23 mouse cellular contexts compared by ENCODE assay signal in the genomic region with DNA sequence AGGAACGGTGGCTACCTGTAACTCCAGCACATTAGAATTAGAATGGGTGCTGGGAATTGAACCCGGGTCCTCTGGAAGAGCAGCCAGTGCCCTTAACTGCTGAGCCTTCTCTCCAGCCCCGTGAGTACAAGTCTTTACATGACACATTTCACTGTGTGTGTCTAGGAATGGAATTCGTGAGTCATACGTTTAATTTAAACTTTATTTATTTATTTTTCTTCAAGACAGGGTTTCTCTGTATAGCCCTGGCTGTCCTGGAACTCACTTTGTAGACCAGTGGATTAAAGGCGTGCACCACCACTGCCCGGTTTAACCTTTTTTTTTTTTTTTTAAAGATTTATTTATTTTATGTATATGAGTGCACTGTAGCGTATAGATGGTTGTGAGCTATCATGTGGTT. TPM values are rescaled to one million over a fixed set of nuclear protein-coding genes. Genes with fewer than 3 reads are reported as not detected.
DNase-seq lines count a peak whose midpoint lies in the region; ATAC-seq and TF ChIP-seq lines count a peak whose summit lies in the region.
"Had no signal": no experiment of that assay in that cellular context is flagged by ENCODE, and none has a peak within 500 bp of the region (broad histone marks: within the 10 kb centered on the region; RNA-seq: fewer than 3 reads in every experiment).

No protein-coding gene starts in this region.

- no peak for TF ChIP-seq CTCF in heart, postnatal 0 days (IDR thresholded peaks at IDR 0.05; ENCODE audit: low read depth)

- no peak for DNase-seq in heart, postnatal 0 days (ENCODE audit: low spot score)
- peak; percentile 64 for DNase-seq in 3T3-L1 (ENCODE audit: low read depth, low spot score)
- DNase-seq in R1 (ENCODE audit: low read depth, low spot score): peak; percentile 19
- DNase-seq in hindbrain, embryonic 11.5 days (ENCODE audit: low spot score): no peak
- DNase-seq: adrenal gland, postnatal 14 days; cerebellum, adult 11 months; cerebellum, adult 2 months; cerebellum, adult 9-11 months; cerebellum, postnatal 36 days; forebrain, postnatal 0 days; gastrocnemius, adult 2 months; gastrocnemius, postnatal 14 days; heart, postnatal 14 days; heart, postnatal 4 days had no signal

- H3K9ac ChIP-seq in heart, postnatal 0 days (replicated peaks; ENCODE audit: low read depth, low read length): no peak overlapping the region
- H3K9ac ChIP-seq in heart, embryonic 11.5 days (ENCODE audit: low read depth, low read length): no peak overlapping the region
- H3K9ac ChIP-seq in hindbrain, embryonic 11.5 days (ENCODE audit: low read depth, low read length): no peak overlapping the region
- H3K9ac ChIP-seq: forebrain, postnatal 0 days; heart, embryonic 12.5 days; heart, embryonic 15.5 days; hindbrain, embryonic 12.5 days; hindbrain, embryonic 15.5 days had no signal

- H3K4me3 ChIP-seq in heart, postnatal 0 days (ENCODE audit: low read depth, low read length): no peak overlapping the region
- no peak overlapping the region for H3K4me3 ChIP-seq in heart, embryonic 11.5 days (ENCODE audit: low read depth, low read length)
- no peak overlapping the region for H3K4me3 ChIP-seq in hindbrain, embryonic 11.5 days (ENCODE audit: low read depth, low read length)
- H3K4me3 ChIP-seq: gastrocnemius, adult 2 months; heart, embryonic 12.5 days; heart, embryonic 15.5 days; hindbrain, embryonic 12.5 days; hindbrain, embryonic 15.5 days had no signal

- peaks cover 78% of the 10 kb centered on the region for H3K36me3 ChIP-seq in heart, postnatal 0 days (replicated peaks; ENCODE audit: control insufficient read depth, insufficient read depth, low read length)
- H3K36me3 ChIP-seq in heart, embryonic 11.5 days (ENCODE audit: control insufficient read depth, insufficient read depth, low read length): peaks cover 58% of the 10 kb centered on the region
- peaks cover 17% of the 10 kb centered on the region; the same call in 1 of the 2 replicates for H3K36me3 ChIP-seq in hindbrain, embryonic 11.5 days (ENCODE audit: control insufficient read depth, insufficient read depth, low read length)

- no peak for TF ChIP-seq EP300 in heart, postnatal 0 days (IDR thresholded peaks at IDR 0.05; ENCODE audit: low read depth)

- H3K4me1 ChIP-seq in heart, postnatal 0 days (ENCODE audit: control insufficient read depth, insufficient read depth): peaks cover 6% of the 10 kb centered on the region; the same call in 1 of the 2 replicates
- no peaks in the 10 kb centered on the region for H3K4me1 ChIP-seq in heart, embryonic 11.5 days (ENCODE audit: control insufficient read depth, insufficient read depth, low read length)
- H3K4me1 ChIP-seq in hindbrain, embryonic 11.5 days (replicated peaks; ENCODE audit: control insufficient read depth, insufficient read depth, low read length): no peaks in the 10 kb centered on the region
- H3K4me1 ChIP-seq: hindbrain, embryonic 12.5 days; hindbrain, embryonic 15.5 days had no signal

- no peak overlapping the region for H3K4me2 ChIP-seq in heart, postnatal 0 days (ENCODE audit: low read depth, low read length)
- H3K4me2 ChIP-seq in heart, embryonic 11.5 days: no peak overlapping the region
- no peak overlapping the region for H3K4me2 ChIP-seq in hindbrain, embryonic 11.5 days (replicated peaks; ENCODE audit: low read depth, low read length)
- H3K4me2 ChIP-seq: heart, embryonic 12.5 days; heart, embryonic 15.5 days; hindbrain, embryonic 12.5 days; hindbrain, embryonic 15.5 days had no signal

- no peak for ATAC-seq in heart, postnatal 0 days (ENCODE audit: insufficient read depth, low read depth)
- no peak for ATAC-seq in heart, embryonic 11.5 days (replicated peaks; ENCODE audit: insufficient number of reproducible peaks, low FRiP score, low TSS enrichment)
- no peak for ATAC-seq in hindbrain, embryonic 11.5 days (ENCODE audit: low FRiP score)
- no peak for ATAC-seq in megakaryocyte, adult 5-6 weeks (ENCODE audit: poor library complexity, severe bottlenecking)
- ATAC-seq: CD4-positive, CD25-positive, alpha-beta regulatory T cell, adult 4 months; forebrain, embryonic 14.5 days; forebrain, postnatal 0 days; intestine, postnatal 0 days had no signal

- no peaks in the 10 kb centered on the region for H3K9me3 ChIP-seq in heart, postnatal 0 days (replicated peaks; ENCODE audit: control insufficient read depth, low read length)
- H3K9me3 ChIP-seq in heart, embryonic 11.5 days (replicated peaks; ENCODE audit: control insufficient read depth, low read length): no peaks in the 10 kb centered on the region
- H3K9me3 ChIP-seq in hindbrain, embryonic 11.5 days (ENCODE audit: control insufficient read depth, low read length): no peaks in the 10 kb centered on the region
- H3K9me3 ChIP-seq: heart, embryonic 12.5 days; heart, embryonic 15.5 days; hindbrain, embryonic 12.5 days; hindbrain, embryonic 15.5 days had no signal

- peak overlapping the region; percentile 34; the same call in 1 of the 2 replicates for H3K27ac ChIP-seq in heart, postnatal 0 days (ENCODE audit: low read depth)
- no peak overlapping the region for H3K27ac ChIP-seq in heart, embryonic 11.5 days (ENCODE audit: low read depth, low read length)
- no peak overlapping the region for H3K27ac ChIP-seq in hindbrain, embryonic 11.5 days (ENCODE audit: low read depth, low read length)
- H3K27ac ChIP-seq: gastrocnemius, adult 2 months; heart, embryonic 15.5 days; hindbrain, embryonic 12.5 days; hindbrain, embryonic 15.5 days had no signal

- no peaks in the 10 kb centered on the region for H3K27me3 ChIP-seq in heart, postnatal 0 days (ENCODE audit: control insufficient read depth, insufficient read depth, low read length)
- no peaks in the 10 kb centered on the region for H3K27me3 ChIP-seq in heart, embryonic 11.5 days (ENCODE audit: control insufficient read depth, insufficient read depth, low read length)
- H3K27me3 ChIP-seq in hindbrain, embryonic 11.5 days (ENCODE audit: control insufficient read depth, insufficient read depth, low read length): no peaks in the 10 kb centered on the region
- H3K27me3 ChIP-seq: heart, embryonic 12.5 days; heart, embryonic 15.5 days; hindbrain, embryonic 12.5 days; hindbrain, embryonic 15.5 days had no signal

- whole genome bisulfite sequencing in heart, postnatal 0 days: 80% methylated on average over 8 of the region's 8 CpGs
- WGBS in heart, embryonic 11.5 days (ENCODE audit: insufficient replicate concordance): 90% methylated on average over 8 of the region's 8 CpGs
- WGBS in hindbrain, embryonic 11.5 days: 94% methylated on average over 8 of the region's 8 CpGs

RNA-seq across cellular contexts. Expression of a gene that starts 11.4 kb away (rescaled TPM):
- total RNA-seq in heart, postnatal 0 days (2014; rRNA removed; ENCODE audit: low replicate concordance): 38.3 and 39.3 TPM in 2 replicates
- 9.5 and 13.6 TPM in 2 replicates for polyA plus RNA-seq in heart, postnatal 0 days (2015; fragmentation: Nextera tagmentation; extraction: Ambion mirVana)
- polyA plus RNA-seq in heart, embryonic 11.5 days (2014; fragmentation: Nextera tagmentation; extraction: Ambion mirVana): 28.8 and 30.4 TPM in 2 replicates
- 15.0 and 18.0 TPM in 2 replicates for polyA plus RNA-seq in hindbrain, embryonic 11.5 days (2014; fragmentation: Nextera tagmentation; extraction: Ambion mirVana)
- total RNA-seq in megakaryocyte, adult 5-6 weeks (2015): 4.9 and 7.0 TPM in 2 replicates
- 14.6 and 15.1 TPM in 2 replicates for total RNA-seq in megakaryocyte, adult 5-6 weeks (2017)

RNA-seq across cellular contexts. Expression of a gene that starts 41.2 kb away (rescaled TPM):
- 2.0 and 3.2 TPM in 2 replicates for total RNA-seq in heart, postnatal 0 days (2014; rRNA removed; ENCODE audit: low replicate concordance)
- 5.4 and 5.5 TPM in 2 replicates for polyA plus RNA-seq in heart, postnatal 0 days (2015; fragmentation: Nextera tagmentation; extraction: Ambion mirVana)
- 7.0 and 10.0 TPM in 2 replicates for polyA plus RNA-seq in heart, embryonic 11.5 days (2014; fragmentation: Nextera tagmentation; extraction: Ambion mirVana)
- polyA plus RNA-seq in hindbrain, embryonic 11.5 days (2014; fragmentation: Nextera tagmentation; extraction: Ambion mirVana): 12.5 and 13.7 TPM in 2 replicates
- total RNA-seq in megakaryocyte, adult 5-6 weeks (2015): 6.7 and 6.9 TPM in 2 replicates
- total RNA-seq in megakaryocyte, adult 5-6 weeks (2017): 2.9 and 3.5 TPM in 2 replicates

RNA-seq across cellular contexts. Expression of a gene that starts 56.0 kb away (rescaled TPM):
- 5.7 and 6.0 TPM in 2 replicates for total RNA-seq in heart, postnatal 0 days (2014; rRNA removed; ENCODE audit: low replicate concordance)
- polyA plus RNA-seq in heart, postnatal 0 days (2015; fragmentation: Nextera tagmentation; extraction: Ambion mirVana): 2.2 and 2.6 TPM in 2 replicates
- polyA plus RNA-seq in heart, embryonic 11.5 days (2014; fragmentation: Nextera tagmentation; extraction: Ambion mirVana): 3.1 and 3.8 TPM in 2 replicates
- 5.6 and 7.6 TPM in 2 replicates for polyA plus RNA-seq in hindbrain, embryonic 11.5 days (2014; fragmentation: Nextera tagmentation; extraction: Ambion mirVana)
- total RNA-seq in megakaryocyte, adult 5-6 weeks (2015): 1.4 and 2.1 TPM in 2 replicates
- 0.89 and 0.95 TPM in 2 replicates for total RNA-seq in megakaryocyte, adult 5-6 weeks (2017)

Comparison
In these comparisons a context has a peak if more than half of its experiments do, and no peak if none do; other contexts are left out.
1. DNase-seq: peak in 3T3-L1 (single experiment) and R1 (single experiment); none in heart, postnatal 0 days (single experiment) and hindbrain, embryonic 11.5 days (single experiment).